Mouse (Mus musculus): ENCODE results near the gene Cope.

DNA sequence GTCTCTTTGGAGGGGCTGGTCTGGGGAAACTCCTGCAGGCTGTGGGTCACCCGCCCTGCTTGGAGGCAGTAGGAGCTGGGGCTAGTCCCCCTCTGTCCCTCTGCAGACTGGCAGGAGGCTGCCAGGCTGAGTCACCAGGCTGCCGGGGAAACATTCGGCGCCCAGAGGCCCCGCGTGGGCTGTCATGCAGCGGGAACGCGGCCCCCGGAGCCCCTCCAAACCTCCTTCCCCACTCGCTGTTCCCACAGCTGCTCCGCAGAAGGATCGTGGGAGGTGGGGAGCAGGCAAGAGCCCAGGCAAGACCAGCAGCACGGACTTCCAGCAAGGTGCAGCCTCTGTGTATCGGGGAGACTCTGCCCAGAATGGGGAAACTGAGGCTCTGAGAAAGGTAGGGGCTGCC lies 24.1 kb upstream of the Cope start:
- TF ChIP-seq MAX (IDR thresholded peaks at IDR 0.05; ENCODE audit: low read depth): no peak
- no peak for TF ChIP-seq E2F4 (IDR thresholded peaks at IDR 0.05; ENCODE audit: insufficient read depth)
- no peak for TF ChIP-seq TCF12 (IDR thresholded peaks at IDR 0.05; ENCODE audit: insufficient read depth, poor library complexity, severe bottlenecking)
